Mouse (Mus musculus) lung, embryonic 14.5 days (tissue): ENCODE results near the gene Nmt1. TPM values are rescaled to one million over a fixed set of nuclear protein-coding genes. Genes with fewer than 3 reads are reported as not detected.
A peak's percentile ranks its signal among the peaks of the same experiment; 100 is the strongest.

Experiments
- ATAC-seq: fragments of 200-750 bp; cut with Nextera tagmentation; 2 replicates; pipeline ENCODE4 v1.8.0; 2017; ENCODE audit warnings: mild to moderate bottlenecking, moderate TSS enrichment, moderate library complexity; ENCODE audit not compliant: insufficient read depth
- DNase-seq: peaks from one replicate; pipeline ENCODE4 v3.0.0-alpha.2; 2015
- H3K27ac ChIP-seq: fragments of 300-500 bp; sonication (generic); 2 replicates; pipeline ENCODE4 v1.5.1; 2014; ENCODE audit warnings: low read depth, mild to moderate bottlenecking, moderate library complexity
- H3K27me3 ChIP-seq: fragments of 300-500 bp; sonication (generic); 2 replicates; pipeline ENCODE4 v1.6.1; 2014; ENCODE audit warnings: low read length, control low read depth; ENCODE audit not compliant: insufficient read depth
- H3K36me3 ChIP-seq: fragments of 300-500 bp; sonication (generic); 2 replicates; pipeline ENCODE4 v1.6.1; 2014; ENCODE audit warnings: control low read depth; ENCODE audit not compliant: insufficient read depth
- H3K4me1 ChIP-seq: fragments of 300-500 bp; sonication (generic); 2 replicates; pipeline ENCODE4 v1.6.1; 2014; ENCODE audit warnings: antibody characterized with exemption, control low read depth; ENCODE audit not compliant: insufficient read depth
- H3K4me2 ChIP-seq: fragments of 300-500 bp; sonication (generic); 2 replicates; pipeline ENCODE4 v1.6.1; 2014; ENCODE audit warnings: mild to moderate bottlenecking
- H3K4me3 ChIP-seq: fragments of 300-500 bp; sonication (generic); 2 replicates; pipeline ENCODE4 v1.5.1; 2014; ENCODE audit warnings: low read depth, low read length
- H3K9ac ChIP-seq: fragments of 300-500 bp; sonication (generic); 2 replicates; pipeline ENCODE4 v1.6.1; 2014
- H3K9me3 ChIP-seq: fragments of 300-500 bp; sonication (generic); 2 replicates; pipeline ENCODE4 v1.6.1; 2016; ENCODE audit warnings: low read depth, low read length, control low read depth
- CTCF ChIP-seq: IDR thresholded peaks from 2 replicates; pipeline ENCODE4 v1.5.1; 2016; ENCODE audit warnings: antibody characterized with exemption, low read depth
- WGBS: fragments of 180-500 bp; shearing (Covaris S2); extraction: QIAGEN DNeasy Blood & Tissue Kit; methylation state at CpG from one replicate; pipeline ENCODE4 v1.1.7; 2014; 5-methylcytosine and 5-hydroxymethylcytosine counted together
- polyA plus RNA-seq: library from polyadenylated mRNA; unstranded; fragments of >200 nt; fragmentation: Nextera tagmentation; extraction: Ambion mirVana; gene quantifications from 2 replicates; pipeline ENCODE4 v1.2.1, GENCODE M21; 2014

Nmt1 gene
- polyA plus RNA-seq, 1 experiment from 2014 or later, result 64.4 TPM

GRCm38 (mm10) chr11:103106386-103106785 is 78.4 kb downstream of the Nmt1 start:
- Histone ChIP-seq H3K9ac (no peak overlapping the region), H3K4me1 (peaks cover 11% of the 10 kb centered on the region), H3K9me3 (no peaks in the 10 kb centered on the region), H3K4me3 (no peak overlapping the region), H3K27me3 (no peaks in the 10 kb centered on the region), H3K27ac (no peak overlapping the region), H3K36me3 (no peaks in the 10 kb centered on the region), H3K4me2 (no peak overlapping the region)
- DNase-seq (no peak), ATAC-seq (no peak)
- WGBS, result 62% methylated on average over 4 of the region's 4 CpGs
- no peak for TF ChIP-seq CTCF

DNA sequence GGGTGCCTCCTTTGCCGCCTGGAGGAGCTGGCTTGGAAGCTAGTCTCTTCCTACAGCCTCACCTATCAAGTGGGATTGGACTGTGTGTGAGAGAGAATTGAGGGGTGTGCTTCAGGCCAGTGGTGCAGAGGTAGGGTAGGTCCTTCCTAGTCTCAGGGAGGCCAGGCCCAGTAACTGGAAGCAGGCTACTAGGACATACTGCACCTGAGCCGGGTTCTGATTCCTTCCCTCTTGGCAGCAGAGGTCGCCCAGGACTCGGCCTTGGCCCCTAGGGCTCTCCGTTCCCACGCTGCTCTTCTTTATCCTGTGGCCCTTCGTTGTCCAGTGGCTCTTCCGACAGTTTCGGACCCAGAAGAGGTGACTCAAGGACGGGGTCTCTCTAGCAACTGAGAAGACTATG is 83.3 kb downstream of the Nmt1 start:
- H3K27me3 ChIP-seq, result no peaks in the 10 kb centered on the region
- no peak for DNase-seq
- H3K9me3 ChIP-seq, result no peaks in the 10 kb centered on the region
- peaks cover 17% of the 10 kb centered on the region for H3K4me1 ChIP-seq
- no peak overlapping the region for H3K27ac ChIP-seq
- peak overlapping the region; percentile 59 for H3K9ac ChIP-seq
- no peak for TF ChIP-seq CTCF
- peak overlapping the region; percentile 86 for H3K4me2 ChIP-seq
- H3K36me3 ChIP-seq, result no peaks in the 10 kb centered on the region
- WGBS, result 19% methylated on average over 10 of the region's 10 CpGs
- peak overlapping the region; percentile 41 for H3K4me3 ChIP-seq
- no peak for ATAC-seq

DNA sequence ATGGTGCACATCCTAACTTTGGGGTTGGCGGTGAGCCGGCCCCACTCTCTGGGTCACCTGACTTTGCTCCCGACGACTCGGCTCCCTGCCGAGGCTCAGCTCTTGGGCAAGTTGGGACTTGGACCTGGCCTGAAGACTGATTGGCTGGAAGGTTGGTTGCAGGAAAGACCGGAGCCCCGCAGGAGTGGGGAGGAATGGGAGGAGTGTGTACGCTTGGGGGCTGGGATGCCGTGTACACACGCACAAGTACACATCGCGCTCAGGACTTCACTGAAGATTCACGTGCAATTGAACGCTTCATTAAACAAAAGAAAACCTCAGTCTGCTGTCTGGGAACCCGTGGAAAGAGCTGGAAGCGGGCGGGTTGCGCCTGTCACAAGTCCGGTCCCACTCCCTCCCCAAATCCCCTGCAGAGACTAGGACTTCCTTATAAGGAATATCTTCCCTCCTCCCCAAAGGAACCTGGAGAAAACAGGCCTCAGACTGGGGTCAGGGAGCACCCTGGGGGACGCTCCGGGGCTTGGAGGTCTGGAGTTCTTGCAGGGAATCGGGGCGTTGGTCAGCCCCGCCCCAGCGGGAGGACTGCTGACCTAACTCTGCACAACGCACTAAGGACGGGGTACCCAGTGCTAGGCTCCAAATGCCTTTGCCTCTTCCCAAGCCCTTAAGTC is 84.0 kb downstream of the Nmt1 start:
- H3K27me3 ChIP-seq, result no peaks in the 10 kb centered on the region
- ATAC-seq (no peak), DNase-seq (peak; percentile 78)
- H3K4me2 ChIP-seq, result peak overlapping the region; percentile 86
- peak overlapping the region; percentile 59 for H3K9ac ChIP-seq
- H3K27ac ChIP-seq, result peak overlapping the region; percentile 58
- under 1% methylated on average over 28 of the region's 28 CpGs for WGBS
- no peaks in the 10 kb centered on the region for H3K9me3 ChIP-seq
- peak overlapping the region; percentile 41 for H3K4me3 ChIP-seq
- H3K36me3 ChIP-seq, result no peaks in the 10 kb centered on the region
- TF ChIP-seq CTCF, result no peak
- peaks cover 17% of the 10 kb centered on the region for H3K4me1 ChIP-seq

DNA sequence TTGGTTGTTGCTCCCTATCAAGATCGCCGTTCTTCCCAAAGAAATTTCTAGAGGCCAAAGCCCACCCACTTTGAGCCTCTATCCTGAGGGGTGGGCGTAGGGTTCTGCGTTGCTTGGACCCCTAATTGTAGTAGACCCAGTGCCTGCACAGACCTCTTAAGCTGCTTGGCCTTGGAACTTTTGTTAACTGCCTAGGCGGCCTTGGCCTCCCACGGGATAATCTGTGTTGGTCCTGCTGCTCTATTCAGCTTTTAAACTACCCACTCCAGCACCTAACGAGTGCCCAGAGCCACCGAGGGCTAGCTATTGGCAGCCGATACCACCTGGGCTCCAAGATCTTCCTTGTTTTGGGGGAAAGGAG is 84.5 kb downstream of the Nmt1 start:
- Histone ChIP-seq H3K36me3 (no peaks in the 10 kb centered on the region), H3K4me1 (peaks cover 17% of the 10 kb centered on the region), H3K27ac (peak overlapping the region; percentile 58), H3K4me2 (peak overlapping the region; percentile 86), H3K27me3 (no peaks in the 10 kb centered on the region), H3K9me3 (no peaks in the 10 kb centered on the region), H3K4me3 (peak overlapping the region; percentile 41), H3K9ac (peak overlapping the region; percentile 59)
- no peak for TF ChIP-seq CTCF
- ATAC-seq, result no peak
- WGBS, result 27% methylated on average over 9 of the region's 9 CpGs
- DNase-seq, result no peak

DNA sequence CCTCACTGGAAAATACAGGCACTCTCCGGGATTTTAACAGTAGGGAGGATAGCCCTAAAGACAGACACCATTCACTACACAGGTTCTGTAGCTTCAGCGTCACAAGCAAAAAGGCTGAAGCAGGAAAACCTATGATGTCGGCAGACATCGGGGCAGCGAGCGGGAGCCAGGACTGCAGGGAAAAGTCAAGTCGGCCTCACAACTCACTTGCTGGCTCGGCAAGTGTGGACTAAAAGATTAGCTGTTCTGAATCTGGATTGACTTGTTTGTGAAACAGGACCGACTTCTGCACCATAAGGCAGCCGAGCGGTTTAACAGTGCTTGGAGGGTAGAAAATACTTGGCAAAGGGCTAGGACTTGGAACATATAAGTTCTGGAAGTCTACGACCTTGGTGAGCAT is 85.0 kb downstream of the Nmt1 start:
- no peak for TF ChIP-seq CTCF
- Histone ChIP-seq H3K36me3 (no peaks in the 10 kb centered on the region), H3K9ac (no peak overlapping the region), H3K27me3 (no peaks in the 10 kb centered on the region), H3K27ac (no peak overlapping the region), H3K4me3 (no peak overlapping the region), H3K9me3 (no peaks in the 10 kb centered on the region), H3K4me1 (peaks cover 17% of the 10 kb centered on the region), H3K4me2 (peak overlapping the region; percentile 86; the same call in 1 of the 2 replicates)
- ATAC-seq, result no peak
- no peak for DNase-seq
- 43% methylated on average over 12 of the region's 12 CpGs for WGBS

- no peak for TF ChIP-seq CTCF
- DNase-seq (no peak), ATAC-seq (no peak)
- Histone ChIP-seq H3K27ac (no peak overlapping the region), H3K4me2 (no peak overlapping the region), H3K4me1 (peaks cover 17% of the 10 kb centered on the region), H3K36me3 (no peaks in the 10 kb centered on the region), H3K4me3 (no peak overlapping the region), H3K9me3 (no peaks in the 10 kb centered on the region), H3K27me3 (no peaks in the 10 kb centered on the region), H3K9ac (no peak overlapping the region)
- 80% methylated on average over 4 of the region's 4 CpGs for WGBS
Observed at GRCm38 (mm10) chr11:103113771-103114170, 85.8 kb downstream of the Nmt1 start.

- Histone ChIP-seq H3K27me3 (no peaks in the 10 kb centered on the region), H3K36me3 (no peaks in the 10 kb centered on the region), H3K27ac (peak overlapping the region; percentile 94), H3K4me2 (peak overlapping the region; percentile 96), H3K4me3 (peak overlapping the region; percentile 68), H3K9ac (peak overlapping the region; percentile 83), H3K4me1 (peaks cover 17% of the 10 kb centered on the region), H3K9me3 (no peaks in the 10 kb centered on the region)
- WGBS, result 87% methylated on average over 11 of the region's 11 CpGs
- ATAC-seq (no peak), DNase-seq (no peak)
- TF ChIP-seq CTCF, result no peak
Observed at GRCm38 (mm10) chr11:103114270-103114943, 86.4 kb downstream of the Nmt1 start.
